Mouse (Mus musculus): ENCODE measurements around the gene Lrrk1. TPM values are rescaled to one million over a fixed set of nuclear protein-coding genes. Genes with fewer than 3 reads are reported as not detected.

The Lrrk1 gene
- polyA plus RNA-seq (2014; fragmentation: Nextera tagmentation; extraction: Ambion mirVana) = 1.3 and 3.6 TPM in 2 replicates

DNA sequence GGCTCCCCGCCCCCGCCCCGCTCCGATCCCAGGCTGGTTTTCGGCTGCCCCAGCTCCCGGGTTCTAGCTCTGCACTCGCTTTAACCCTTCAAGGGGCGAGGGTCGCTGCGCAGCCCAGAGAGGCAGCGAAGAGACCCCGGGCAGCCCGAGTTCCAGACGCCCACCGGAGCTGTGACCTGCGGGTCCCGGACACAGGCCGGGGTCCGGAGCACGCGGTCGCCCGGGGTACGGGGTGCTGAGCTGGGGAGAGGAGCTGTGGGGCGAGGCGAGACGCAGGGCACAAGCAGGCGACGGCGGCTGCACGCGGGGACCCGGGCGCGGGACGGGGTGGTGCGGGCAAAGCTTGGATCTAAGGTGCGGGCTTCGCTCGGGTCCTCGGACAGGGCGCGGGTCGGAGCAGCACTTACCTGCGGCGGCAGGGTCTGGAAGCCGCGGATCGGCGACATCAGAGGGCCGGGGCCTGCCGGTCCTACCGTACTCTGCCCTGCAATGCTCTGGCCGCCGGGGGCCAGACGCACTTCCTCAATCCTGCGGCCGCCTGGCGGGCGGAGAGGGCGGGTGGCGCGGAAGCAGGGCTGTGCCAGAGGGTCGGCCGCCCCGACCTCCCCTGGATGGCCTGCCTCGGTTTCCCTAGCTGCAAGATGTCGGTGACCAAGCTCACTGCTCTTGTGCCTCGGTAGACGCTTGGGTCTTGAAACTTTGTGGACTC, at the start of gene Lrrk1:
Gene Lrrk1, minus strand, starts transcription at position 538 of the 709 bp plus-strand sequence.
- under 1% methylated on average over 70 of the region's 70 CpGs for WGBS
- ATAC-seq (ENCODE audit: low FRiP score, low TSS enrichment) = peak; percentile 66
- no peak within 1 kb of the TSS for H3K27ac ChIP-seq (replicated peaks; ENCODE audit: low read depth, low read length)
- peaks cover 12% of the 10 kb centered on the region for H3K4me1 ChIP-seq (ENCODE audit: control insufficient read depth, insufficient read depth, low read length)
- H3K9ac ChIP-seq (replicated peaks; ENCODE audit: low read length) = peak within 1 kb of the TSS; percentile 57
- no peaks in the 10 kb centered on the region for H3K36me3 ChIP-seq (ENCODE audit: control insufficient read depth, insufficient read depth, low read length)
- peaks cover 18% of the 10 kb centered on the region for H3K27me3 ChIP-seq (ENCODE audit: control insufficient read depth, insufficient read depth, low read length)
- no peaks in the 10 kb centered on the region for H3K9me3 ChIP-seq (ENCODE audit: control insufficient read depth, low read length)
- H3K4me2 ChIP-seq (ENCODE audit: low read length) = peak within 1 kb of the TSS; percentile 98
- DNase-seq = peak; percentile 69
- H3K4me3 ChIP-seq (replicated peaks; ENCODE audit: low read depth, low read length) = peak within 1 kb of the TSS; percentile 51

DNA sequence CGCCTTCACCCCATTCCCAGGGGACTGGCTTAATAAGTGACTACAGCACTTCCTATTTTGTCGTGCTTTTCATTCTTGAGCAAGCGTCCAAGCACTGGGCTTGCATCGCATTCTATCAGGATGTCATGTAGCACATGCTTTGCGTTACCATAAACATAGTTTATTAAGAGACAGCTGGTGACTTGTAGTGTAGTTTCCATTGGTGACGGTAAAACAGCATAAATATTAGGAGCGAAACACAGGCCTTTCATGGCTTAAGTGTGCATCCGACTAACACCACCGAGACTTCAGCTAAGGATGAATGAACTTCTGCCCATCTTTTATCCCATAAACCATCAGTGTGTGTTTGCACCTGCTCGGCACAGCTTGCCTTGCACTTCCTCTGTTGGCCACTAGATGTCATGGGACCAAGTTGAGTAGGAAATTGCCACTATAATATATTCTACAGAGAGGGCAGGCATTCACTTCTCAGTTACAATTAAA, 46.3 kb upstream of the Lrrk1 start:
- peak; percentile 86 for DNase-seq
- Histone ChIP-seq H3K4me3 (replicated peaks; ENCODE audit: low read depth, low read length) (no peak overlapping the region), H3K9ac (replicated peaks; ENCODE audit: low read length) (no peak overlapping the region), H3K36me3 (ENCODE audit: control insufficient read depth, insufficient read depth, low read length) (no peaks in the 10 kb centered on the region), H3K4me2 (ENCODE audit: low read length) (no peak overlapping the region), H3K9me3 (ENCODE audit: control insufficient read depth, low read length) (no peaks in the 10 kb centered on the region), H3K4me1 (ENCODE audit: control insufficient read depth, insufficient read depth, low read length) (no peaks in the 10 kb centered on the region), H3K27me3 (ENCODE audit: control insufficient read depth, insufficient read depth, low read length) (no peaks in the 10 kb centered on the region), H3K27ac (replicated peaks; ENCODE audit: low read depth, low read length) (no peak overlapping the region)
- ATAC-seq (ENCODE audit: low FRiP score, low TSS enrichment) = no peak
- 45% methylated on average over 10 of the region's 10 CpGs for WGBS

DNA sequence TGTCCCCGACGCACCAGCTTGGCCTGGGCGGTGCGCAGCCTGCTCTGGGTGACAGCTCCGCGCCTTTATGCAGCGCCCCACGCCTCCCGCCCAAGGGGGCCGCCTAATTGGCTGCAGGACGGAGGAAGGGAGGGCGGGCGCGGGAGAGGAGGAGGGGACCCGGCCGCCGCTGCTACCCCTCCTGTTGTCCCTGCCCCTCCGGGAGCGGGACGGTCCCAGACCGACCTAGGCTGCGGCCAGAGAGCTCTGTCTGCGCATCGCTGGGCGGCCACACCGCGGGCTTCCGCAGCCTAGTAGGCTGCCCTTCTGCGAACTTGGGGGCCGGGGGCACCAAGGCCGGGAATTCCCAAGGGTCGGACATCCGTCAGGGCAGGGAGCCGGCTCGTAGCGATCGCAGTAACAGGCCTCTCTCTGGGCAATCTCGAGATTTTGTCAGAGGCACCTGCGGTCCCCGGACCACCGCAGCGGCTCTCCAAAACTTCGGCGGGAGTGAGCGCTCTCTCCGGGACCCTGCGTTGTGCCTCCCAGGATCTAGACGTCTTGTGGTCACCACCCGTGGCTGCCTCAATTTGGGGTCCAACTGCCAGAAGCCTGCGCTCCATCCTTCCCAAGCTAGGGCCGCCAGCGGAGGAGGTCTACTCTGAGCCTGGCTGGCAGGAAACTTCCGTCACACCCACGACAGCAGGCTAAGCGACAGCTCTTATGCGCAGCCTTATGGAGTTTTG, 39.4 kb upstream of the Lrrk1 start, which contains the start of gene Aldh1a3:
Gene Aldh1a3, minus strand, starts transcription at position 81 of the 725 bp plus-strand sequence.
- no peaks in the 10 kb centered on the region for H3K36me3 ChIP-seq (ENCODE audit: control insufficient read depth, insufficient read depth, low read length)
- H3K27ac ChIP-seq (replicated peaks; ENCODE audit: low read depth, low read length) = no peak within 1 kb of the TSS
- ATAC-seq (ENCODE audit: low FRiP score, low TSS enrichment) (peak; percentile 67), DNase-seq (peak; percentile 58)
- peaks cover 10% of the 10 kb centered on the region; the same call in 1 of the 2 replicates for H3K4me1 ChIP-seq (ENCODE audit: control insufficient read depth, insufficient read depth, low read length)
- no peak within 1 kb of the TSS; the same call in 1 of the 2 replicates for H3K9ac ChIP-seq (replicated peaks; ENCODE audit: low read length)
- H3K4me2 ChIP-seq (ENCODE audit: low read length) = peak within 1 kb of the TSS; percentile 89
- H3K27me3 ChIP-seq (ENCODE audit: control insufficient read depth, insufficient read depth, low read length) = peaks cover 48% of the 10 kb centered on the region
- H3K9me3 ChIP-seq (ENCODE audit: control insufficient read depth, low read length) = no peaks in the 10 kb centered on the region
- peak within 1 kb of the TSS; percentile 39 for H3K4me3 ChIP-seq (replicated peaks; ENCODE audit: low read depth, low read length)
- under 1% methylated on average over 55 of the region's 56 CpGs for WGBS

DNA sequence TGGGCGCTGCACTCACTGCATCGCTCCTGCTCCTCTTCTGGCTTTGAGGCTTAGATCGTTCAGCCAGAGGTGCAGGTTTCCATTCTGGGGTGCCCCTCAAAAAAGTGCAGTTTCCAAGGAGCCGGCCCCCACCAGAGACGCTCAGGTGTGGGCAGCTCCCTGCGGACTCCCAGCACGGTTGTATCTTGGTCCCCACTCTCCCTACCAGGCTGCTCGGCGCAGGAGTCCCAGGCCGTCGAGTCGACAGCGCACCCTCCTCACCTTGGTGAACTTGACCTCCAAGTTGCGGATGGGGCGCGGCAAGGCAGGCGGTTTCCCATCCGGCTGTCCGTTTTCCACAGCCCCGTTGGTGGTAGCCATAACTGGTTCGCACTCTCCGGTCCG, 38.9 kb upstream of the Lrrk1 start:
- no peaks in the 10 kb centered on the region for H3K36me3 ChIP-seq (ENCODE audit: control insufficient read depth, insufficient read depth, low read length)
- H3K27ac ChIP-seq (replicated peaks; ENCODE audit: low read depth, low read length) = no peak overlapping the region
- peak; percentile 20; the same call in 1 of the 2 replicates for ATAC-seq (ENCODE audit: low FRiP score, low TSS enrichment)
- no peak overlapping the region; the same call in 1 of the 2 replicates for H3K9ac ChIP-seq (replicated peaks; ENCODE audit: low read length)
- H3K4me2 ChIP-seq (ENCODE audit: low read length) = peak overlapping the region; percentile 89
- H3K4me3 ChIP-seq (replicated peaks; ENCODE audit: low read depth, low read length) = peak overlapping the region; percentile 39
- no peak for DNase-seq
- peaks cover 10% of the 10 kb centered on the region; the same call in 1 of the 2 replicates for H3K4me1 ChIP-seq (ENCODE audit: control insufficient read depth, insufficient read depth, low read length)
- peaks cover 48% of the 10 kb centered on the region for H3K27me3 ChIP-seq (ENCODE audit: control insufficient read depth, insufficient read depth, low read length)
- WGBS = under 1% methylated on average over 23 of the region's 23 CpGs
- H3K9me3 ChIP-seq (ENCODE audit: control insufficient read depth, low read length) = no peaks in the 10 kb centered on the region

DNA sequence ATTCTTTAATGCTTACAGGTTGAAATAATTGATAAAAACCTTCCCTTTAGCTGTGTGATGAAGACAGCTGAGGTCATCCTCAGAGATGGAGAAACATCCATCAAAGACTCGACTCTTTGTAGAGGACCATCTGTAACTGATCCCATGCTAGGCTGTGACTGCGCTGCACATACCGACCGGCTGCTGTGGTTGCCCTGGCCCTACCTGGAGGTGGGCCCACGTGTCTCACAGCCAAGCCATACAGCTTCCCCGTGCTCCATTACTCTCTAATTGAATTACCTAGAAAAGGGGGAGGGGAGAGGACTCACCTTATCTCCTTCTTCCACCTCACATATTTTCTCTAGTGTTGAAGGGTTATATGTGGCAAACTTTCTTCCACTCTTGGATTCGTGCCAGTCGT, 33.8 kb upstream of the Lrrk1 start:
- DNase-seq = no peak
- no peak overlapping the region for H3K9ac ChIP-seq (replicated peaks; ENCODE audit: low read length)
- 80% methylated on average over 8 of the region's 8 CpGs for WGBS

DNA sequence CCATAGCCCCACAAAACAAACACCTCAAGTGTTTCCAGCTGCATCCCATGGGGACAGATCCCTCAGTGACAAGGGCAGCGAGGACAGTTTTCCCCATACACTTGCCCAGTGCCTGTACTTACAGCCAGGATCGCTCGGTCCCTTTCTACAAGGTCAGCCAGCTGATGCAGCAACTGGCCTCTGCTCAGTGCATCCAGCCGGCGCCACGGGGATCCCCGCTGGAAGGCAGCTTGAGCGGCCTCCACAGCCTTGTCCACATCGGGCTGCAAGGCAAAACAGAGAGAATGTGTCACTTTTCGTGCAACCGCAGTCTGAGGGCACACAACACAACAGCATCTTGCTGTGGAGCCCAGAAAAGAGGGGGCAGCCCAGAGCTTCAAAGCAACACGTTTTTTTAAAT, 30.8 kb upstream of the Lrrk1 start:
- Histone ChIP-seq H3K4me2 (ENCODE audit: low read length) (no peak overlapping the region), H3K36me3 (ENCODE audit: control insufficient read depth, insufficient read depth, low read length) (no peaks in the 10 kb centered on the region), H3K27ac (replicated peaks; ENCODE audit: low read depth, low read length) (no peak overlapping the region), H3K9me3 (ENCODE audit: control insufficient read depth, low read length) (no peaks in the 10 kb centered on the region), H3K27me3 (ENCODE audit: control insufficient read depth, insufficient read depth, low read length) (no peaks in the 10 kb centered on the region), H3K9ac (replicated peaks; ENCODE audit: low read length) (no peak overlapping the region), H3K4me3 (replicated peaks; ENCODE audit: low read depth, low read length) (no peak overlapping the region), H3K4me1 (ENCODE audit: control insufficient read depth, insufficient read depth, low read length) (no peaks in the 10 kb centered on the region)
- ATAC-seq (ENCODE audit: low FRiP score, low TSS enrichment) = no peak
- no peak for DNase-seq
- 44% methylated on average over 12 of the region's 12 CpGs for WGBS

More for the DNA sequence above, 33.8 kb upstream of the Lrrk1 start:
- no peaks in the 10 kb centered on the region for H3K9me3 ChIP-seq (ENCODE audit: control insufficient read depth, low read length)
- no peak overlapping the region for H3K27ac ChIP-seq (replicated peaks; ENCODE audit: low read depth, low read length)
- H3K4me2 ChIP-seq (ENCODE audit: low read length) = no peak overlapping the region
- H3K4me3 ChIP-seq (replicated peaks; ENCODE audit: low read depth, low read length) = no peak overlapping the region
- no peak for ATAC-seq (ENCODE audit: low FRiP score, low TSS enrichment)
- peaks cover 26% of the 10 kb centered on the region for H3K27me3 ChIP-seq (ENCODE audit: control insufficient read depth, insufficient read depth, low read length)
- H3K36me3 ChIP-seq (ENCODE audit: control insufficient read depth, insufficient read depth, low read length) = no peaks in the 10 kb centered on the region
- 0 out of 2 replicates have a peak, but pooled peaks cover under 1% of the 10 kb centered on the region for H3K4me1 ChIP-seq (ENCODE audit: control insufficient read depth, insufficient read depth, low read length)

DNA sequence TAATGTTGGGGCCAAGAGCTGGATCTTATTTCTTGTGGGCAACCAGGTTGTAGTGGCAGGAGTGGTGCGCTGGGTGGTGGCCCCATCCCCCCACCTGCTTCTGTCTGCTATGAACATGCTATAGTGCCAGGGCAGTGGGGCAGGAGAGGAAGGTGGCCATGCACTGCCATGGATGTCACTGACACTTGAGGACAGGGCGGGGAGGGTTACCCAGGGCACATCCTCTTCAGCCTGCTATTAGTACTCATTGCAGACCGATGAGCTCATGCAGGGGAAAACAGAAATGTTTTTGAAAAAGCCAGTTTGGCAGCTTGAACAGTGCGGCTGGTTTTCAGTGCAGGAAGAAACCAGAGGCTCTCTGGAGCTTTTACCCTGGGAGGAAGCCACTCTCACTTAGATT, 28.7 kb upstream of the Lrrk1 start:
- H3K36me3 ChIP-seq (ENCODE audit: control insufficient read depth, insufficient read depth, low read length) = no peaks in the 10 kb centered on the region
- no peak overlapping the region for H3K4me3 ChIP-seq (replicated peaks; ENCODE audit: low read depth, low read length)
- no peaks in the 10 kb centered on the region for H3K27me3 ChIP-seq (ENCODE audit: control insufficient read depth, insufficient read depth, low read length)
- H3K9me3 ChIP-seq (ENCODE audit: control insufficient read depth, low read length) = no peaks in the 10 kb centered on the region
- no peak overlapping the region for H3K4me2 ChIP-seq (ENCODE audit: low read length)
- 91% methylated on average over 4 of the region's 4 CpGs for WGBS
- H3K4me1 ChIP-seq (ENCODE audit: control insufficient read depth, insufficient read depth, low read length) = no peaks in the 10 kb centered on the region
- ATAC-seq (ENCODE audit: low FRiP score, low TSS enrichment) (no peak), DNase-seq (no peak)
- H3K9ac ChIP-seq (replicated peaks; ENCODE audit: low read length) = no peak overlapping the region
- H3K27ac ChIP-seq (replicated peaks; ENCODE audit: low read depth, low read length) = no peak overlapping the region

DNA sequence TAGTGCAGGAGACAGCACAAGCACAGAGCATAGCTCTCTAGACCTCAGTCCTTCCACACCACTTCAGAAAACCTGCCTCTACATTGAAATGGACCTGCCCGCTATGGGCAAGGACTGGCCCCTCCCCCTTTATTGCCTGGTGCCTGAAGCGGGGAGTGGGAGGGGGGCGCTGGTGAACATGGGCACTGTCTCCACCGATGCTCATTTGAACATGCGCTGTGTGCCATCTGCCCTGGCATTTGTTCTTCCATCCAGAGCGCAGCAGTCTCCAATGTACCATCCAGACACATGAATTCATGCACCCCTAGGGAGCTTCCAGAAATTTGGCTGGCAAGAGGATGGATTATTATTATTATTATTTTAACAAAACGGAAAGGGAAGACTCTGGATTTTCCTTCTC, 24.9 kb upstream of the Lrrk1 start:
- no peak overlapping the region for H3K27ac ChIP-seq (replicated peaks; ENCODE audit: low read depth, low read length)

More for the DNA sequence above, 24.9 kb upstream of the Lrrk1 start:
- Histone ChIP-seq H3K27me3 (ENCODE audit: control insufficient read depth, insufficient read depth, low read length) (no peaks in the 10 kb centered on the region), H3K4me2 (ENCODE audit: low read length) (no peak overlapping the region), H3K9me3 (ENCODE audit: control insufficient read depth, low read length) (no peaks in the 10 kb centered on the region), H3K36me3 (ENCODE audit: control insufficient read depth, insufficient read depth, low read length) (no peaks in the 10 kb centered on the region), H3K4me1 (ENCODE audit: control insufficient read depth, insufficient read depth, low read length) (no peaks in the 10 kb centered on the region), H3K9ac (replicated peaks; ENCODE audit: low read length) (no peak overlapping the region), H3K4me3 (replicated peaks; ENCODE audit: low read depth, low read length) (no peak overlapping the region)
- ATAC-seq (ENCODE audit: low FRiP score, low TSS enrichment) (no peak), DNase-seq (peak; percentile 4)
- 68% methylated on average over 7 of the region's 7 CpGs for WGBS

All from midbrain, embryonic 14.5 days (tissue).